Mouse (Mus musculus) forebrain, embryonic 14.5 days (tissue): ENCODE measurements at regions not wholly inside any gene's neighbourhood (a gene's known extent, or its start where the extent isn't known, plus 50 kb on each side); places are given as distances from the start of the nearest gene placed in this dataset.

Experiments used
- ATAC-seq: fragments of 200-750 bp; cut with Nextera tagmentation; 2 replicates; pipeline ENCODE4 v1.8.0; 2017; ENCODE audit warnings: mild to moderate bottlenecking, moderate library complexity
- DNase-seq: peaks from one replicate; pipeline ENCODE4 v3.0.0-alpha.2; 2015; ENCODE audit warnings: low spot score
- H3K27ac ChIP-seq: fragments of 300-500 bp; sonication (generic); 2 replicates; pipeline ENCODE4 v1.5.1; 2014; ENCODE audit warnings: low read depth, mild to moderate bottlenecking, control low read depth, low read length, moderate library complexity
- H3K27me3 ChIP-seq: fragments of 300-500 bp; sonication (generic); replicated peaks from 2 replicates; pipeline ENCODE4 v1.6.1; 2014; ENCODE audit warnings: low read length, control low read depth, mixed read lengths; ENCODE audit not compliant: control insufficient read depth, insufficient read depth
- H3K36me3 ChIP-seq: fragments of 300-500 bp; sonication (generic); 2 replicates; pipeline ENCODE4 v1.6.1; 2014; ENCODE audit warnings: low read length, control low read depth; ENCODE audit not compliant: control insufficient read depth, insufficient read depth
- H3K4me1 ChIP-seq: fragments of 300-500 bp; sonication (generic); 2 replicates; pipeline ENCODE4 v1.6.1; 2014; ENCODE audit warnings: antibody characterized with exemption, low read length, control low read depth; ENCODE audit not compliant: control insufficient read depth, insufficient read depth
- H3K4me2 ChIP-seq: fragments of 300-500 bp; sonication (generic); 2 replicates; pipeline ENCODE4 v1.6.1; 2014; ENCODE audit warnings: mild to moderate bottlenecking, control low read depth, low read length
- H3K4me3 ChIP-seq: fragments of 300-500 bp; sonication (generic); 2 replicates; pipeline ENCODE4 v1.5.1; 2014; ENCODE audit warnings: low read depth, low read length, control low read depth
- H3K9ac ChIP-seq: fragments of 300-500 bp; sonication (generic); 2 replicates; pipeline ENCODE4 v1.6.1; 2014; ENCODE audit warnings: mild to moderate bottlenecking, low read length, control low read depth, moderate library complexity
- H3K9me3 ChIP-seq: fragments of 300-500 bp; sonication (generic); replicated peaks from 2 replicates; pipeline ENCODE4 v1.6.1; 2016; ENCODE audit warnings: low read length, control low read depth, mixed read lengths; ENCODE audit not compliant: control insufficient read depth
- WGBS: fragments of 180-500 bp; shearing (Covaris S2); extraction: QIAGEN DNeasy Blood & Tissue Kit; methylation state at CpG from one replicate; pipeline ENCODE4 v1.1.7; 2014; 5-methylcytosine and 5-hydroxymethylcytosine counted together

GRCm38 (mm10) chr14:24863116-24863515 is 376.2 kb downstream of the Rps24 start:
- DNase-seq (no peak), ATAC-seq (peak; percentile 29; the same call in 1 of the 2 replicates)
- Histone ChIP-seq H3K4me1 (peaks cover 2% of the 10 kb centered on the region; the same call in 1 of the 2 replicates), H3K9me3 (no peaks in the 10 kb centered on the region), H3K36me3 (no peaks in the 10 kb centered on the region), H3K9ac (no peak overlapping the region), H3K4me3 (no peak overlapping the region), H3K27me3 (no peaks in the 10 kb centered on the region), H3K4me2 (no peak overlapping the region), H3K27ac (no peak overlapping the region)
- 59% methylated on average over 8 of the region's 8 CpGs for WGBS

GRCm38 (mm10) chr14:24865579-24866230 is 378.8 kb downstream of the Rps24 start:
- WGBS: 81% methylated on average over 6 of the region's 6 CpGs
- DNase-seq (no peak), ATAC-seq (no peak)
- Histone ChIP-seq H3K4me1 (peaks cover 2% of the 10 kb centered on the region; the same call in 1 of the 2 replicates), H3K9ac (no peak overlapping the region), H3K4me2 (no peak overlapping the region), H3K9me3 (no peaks in the 10 kb centered on the region), H3K36me3 (no peaks in the 10 kb centered on the region), H3K27ac (no peak overlapping the region), H3K4me3 (no peak overlapping the region), H3K27me3 (no peaks in the 10 kb centered on the region)

- peaks cover 6% of the 10 kb centered on the region; the same call in 1 of the 2 replicates for H3K4me1 ChIP-seq
- no peak overlapping the region for H3K4me2 ChIP-seq
- no peaks in the 10 kb centered on the region for H3K27me3 ChIP-seq
- DNase-seq (no peak), ATAC-seq (no peak)
- no peak overlapping the region for H3K27ac ChIP-seq
- no peak overlapping the region for H3K9ac ChIP-seq
- H3K4me3 ChIP-seq: no peak overlapping the region
- no peaks in the 10 kb centered on the region for H3K36me3 ChIP-seq
- 93% methylated on average over 6 of the region's 6 CpGs for whole genome bisulfite sequencing
- no peaks in the 10 kb centered on the region for H3K9me3 ChIP-seq
Observed at GRCm38 (mm10) chr14:24867816-24868215, 380.9 kb downstream of the Rps24 start.

- no peak overlapping the region for H3K4me3 ChIP-seq
- 84% methylated on average over 6 of the region's 6 CpGs for WGBS
- peaks cover 4% of the 10 kb centered on the region; the same call in 1 of the 2 replicates for H3K4me1 ChIP-seq
- H3K36me3 ChIP-seq: no peaks in the 10 kb centered on the region
- H3K27ac ChIP-seq: no peak overlapping the region
- DNase-seq (no peak), ATAC-seq (no peak)
- H3K9me3 ChIP-seq: no peaks in the 10 kb centered on the region
- H3K4me2 ChIP-seq: no peak overlapping the region
- no peaks in the 10 kb centered on the region for H3K27me3 ChIP-seq
- H3K9ac ChIP-seq: no peak overlapping the region
Observed at GRCm38 (mm10) chr14:24868756-24869155, 381.8 kb downstream of the Rps24 start.

GRCm38 (mm10) chr14:24870246-24870645 is 383.3 kb downstream of the Rps24 start:
- WGBS: 85% methylated on average over 3 of the region's 3 CpGs
- ATAC-seq: no peak
- Histone ChIP-seq H3K4me2 (no peak overlapping the region), H3K4me3 (no peak overlapping the region), H3K27ac (no peak overlapping the region), H3K9ac (no peak overlapping the region), H3K4me1 (peaks cover 12% of the 10 kb centered on the region), H3K27me3 (no peaks in the 10 kb centered on the region), H3K9me3 (no peaks in the 10 kb centered on the region), H3K36me3 (no peaks in the 10 kb centered on the region)
- no peak for DNase-seq

GRCm38 (mm10) chr14:24871392-24871998 is 384.6 kb downstream of the Rps24 start:
- no peaks in the 10 kb centered on the region for H3K9me3 ChIP-seq
- no peaks in the 10 kb centered on the region for H3K36me3 ChIP-seq
- no peaks in the 10 kb centered on the region for H3K27me3 ChIP-seq
- H3K9ac ChIP-seq: no peak overlapping the region
- H3K27ac ChIP-seq: no peak overlapping the region
- WGBS: 51% methylated on average over 10 of the region's 10 CpGs
- peaks cover 12% of the 10 kb centered on the region for H3K4me1 ChIP-seq
- H3K4me3 ChIP-seq: no peak overlapping the region
- ATAC-seq: peak; percentile 68
- DNase-seq: peak; percentile 75
- no peak overlapping the region for H3K4me2 ChIP-seq

GRCm38 (mm10) chr14:24872931-24873330 is 386.0 kb downstream of the Rps24 start:
- no peak for DNase-seq

GRCm38 (mm10) chr14:24873406-24873805 is 386.5 kb downstream of the Rps24 start:
- H3K36me3 ChIP-seq: no peaks in the 10 kb centered on the region
- ATAC-seq: no peak
- no peak overlapping the region for H3K27ac ChIP-seq
- H3K9me3 ChIP-seq: no peaks in the 10 kb centered on the region
- no peak overlapping the region for H3K4me2 ChIP-seq
- no peaks in the 10 kb centered on the region for H3K27me3 ChIP-seq
- peaks cover 12% of the 10 kb centered on the region for H3K4me1 ChIP-seq
- WGBS: 97% methylated on average over 3 of the region's 3 CpGs
- no peak overlapping the region for H3K4me3 ChIP-seq
- no peak overlapping the region for H3K9ac ChIP-seq
- no peak for DNase-seq

More at GRCm38 (mm10) chr14:24872931-24873330, 386.0 kb downstream of the Rps24 start:
- Histone ChIP-seq H3K9ac (no peak overlapping the region), H3K9me3 (no peaks in the 10 kb centered on the region), H3K36me3 (no peaks in the 10 kb centered on the region), H3K4me1 (peaks cover 12% of the 10 kb centered on the region), H3K27me3 (no peaks in the 10 kb centered on the region), H3K4me2 (no peak overlapping the region), H3K4me3 (no peak overlapping the region), H3K27ac (no peak overlapping the region; the same call in 1 of the 2 replicates)
- WGBS: 37% methylated on average over 3 of the region's 3 CpGs
- ATAC-seq: no peak
